Mouse (Mus musculus): ENCODE data around the gene Car12. TPM values are rescaled to one million over a fixed set of nuclear protein-coding genes. Genes with fewer than 3 reads are reported as not detected.

Car12 gene
- 8.2 and 9.6 TPM in 2 replicates for polyA plus RNA-seq (2021; fragmentation: Nextera tagmentation)
- long read RNA-seq, experiment 1, transcript Car12-202 (10 exons, 3,639 nt), result major isoform, 46 of 75 reads
- long read RNA-seq, experiment 1, partial matches to known transcripts, result 10 of 75 reads
- long read RNA-seq, experiment 1, other reads (novel, unspliced or antisense), result 18 of 75 reads
- long read RNA-seq, experiment 2, partial matches to known transcripts, result 0 of 4 reads
- long read RNA-seq, experiment 2, other reads (novel, unspliced or antisense), result 1 of 4 reads

GRCm38 (mm10) chr9:66713135-66714021 is at the start of gene Car12:
Car12 (plus strand) TSS chr9:66713686.

GRCm38 (mm10) chr9:66795464-66796324 is 82.2 kb downstream of the Car12 start, which contains the start of gene Aph1b:
Aph1b (minus strand) TSS chr9:66795490.

GRCm38 (mm10) chr9:66796739-66797138 is 83.3 kb downstream of the Car12 start, which contains the start of gene Gm10647:
Gm10647 (plus strand) TSS chr9:66797039.

Other genes starting within 250 kb of the Car12 start
- 0.15 and 0.26 TPM in 2 replicates for gene Fbxl22, start 199.1 kb upstream of the Car12 start, polyA plus RNA-seq (2021; fragmentation: Nextera tagmentation)
- gene Usp3, start 120.5 kb upstream of the Car12 start, polyA plus RNA-seq (2021; fragmentation: Nextera tagmentation), result 15.4 and 25.0 TPM in 2 replicates
- gene Aph1b, start 81.8 kb downstream of the Car12 start, polyA plus RNA-seq (2021; fragmentation: Nextera tagmentation), result 8.7 and 11.5 TPM in 2 replicates
- 0.10 TPM in 1 of 2 replicates, not detected in the other for gene Gm10647, start 83.4 kb downstream of the Car12 start, polyA plus RNA-seq (2021; fragmentation: Nextera tagmentation)
- 7.2 and 10.6 TPM in 2 replicates for gene Aph1c, start 121.0 kb downstream of the Car12 start, polyA plus RNA-seq (2021; fragmentation: Nextera tagmentation)
- gene Rab8b, start 206.0 kb downstream of the Car12 start, polyA plus RNA-seq (2021; fragmentation: Nextera tagmentation), result 8.2 and 9.2 TPM in 2 replicates
- gene Rps27l, start 232.4 kb downstream of the Car12 start, polyA plus RNA-seq (2021; fragmentation: Nextera tagmentation), result 117 and 130 TPM in 2 replicates

All from left cerebral cortex, adult 6 months (tissue).